Mouse (Mus musculus) kidney, adult 9 months (tissue): ENCODE results near the gene Psme4.

ENCODE experiments used
- DNase-seq: peaks from one replicate; pipeline ENCODE4 v3.0.0; 2022

The Psme4 gene

DNA sequence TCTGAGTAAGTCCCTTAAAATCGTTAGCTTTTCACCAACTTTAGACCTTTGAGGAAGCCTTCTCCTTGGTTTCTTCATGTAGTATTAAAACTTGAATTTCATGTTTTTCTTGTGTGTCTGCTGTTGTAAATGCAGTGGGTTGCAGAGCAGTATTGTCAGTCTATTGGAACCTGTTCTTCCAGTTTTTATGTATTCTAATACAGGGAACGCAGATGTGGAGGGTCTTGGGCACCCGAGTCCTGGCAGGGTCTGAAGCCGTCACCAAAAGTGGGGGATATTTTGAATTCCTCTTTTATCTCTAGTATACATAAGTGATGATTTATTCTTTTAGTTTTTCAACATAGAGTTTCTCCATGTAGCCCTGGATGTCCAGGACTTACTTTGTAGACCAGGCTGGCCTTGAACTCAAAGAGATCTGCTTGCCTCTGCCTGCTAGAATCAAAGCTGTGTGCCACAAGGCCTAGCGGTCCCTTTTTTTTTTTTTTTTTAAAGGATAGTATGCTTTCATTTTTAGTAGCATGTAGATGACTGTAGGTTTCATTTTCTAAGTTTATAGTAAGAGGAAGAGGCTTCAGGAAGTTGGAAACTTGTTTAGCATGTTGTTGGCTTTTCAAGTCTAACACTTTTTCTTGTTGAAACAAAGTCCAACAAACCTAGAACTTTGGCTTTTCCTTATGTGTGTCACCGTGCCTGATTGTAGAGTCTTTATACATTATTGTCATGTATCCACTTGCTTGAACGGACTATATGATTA lies 14.9 kb downstream of the Psme4 start:
- DNase-seq: no peak

DNA sequence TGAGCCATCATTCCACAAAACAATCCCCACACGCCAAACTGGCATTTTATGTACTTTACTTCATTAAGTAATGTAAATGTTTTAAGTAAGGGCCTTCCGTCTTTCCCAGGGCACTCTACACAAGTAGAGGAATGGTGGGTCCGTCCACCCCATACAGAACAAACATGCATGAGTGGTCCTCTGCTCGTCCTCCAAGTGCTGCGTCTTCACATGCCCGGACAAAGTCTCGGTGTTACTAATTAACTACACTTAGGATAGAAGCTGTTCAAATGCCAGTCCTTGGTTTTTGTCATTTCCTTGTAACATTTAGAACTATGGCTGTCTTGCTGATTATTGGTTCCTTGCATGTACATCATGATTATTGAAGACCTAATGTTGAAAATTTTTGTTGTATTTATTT lies 21.2 kb downstream of the Psme4 start:
- peak; percentile 57 for DNase-seq

GRCm38 (mm10) chr11:30793753-30794152 lies 22.2 kb downstream of the Psme4 start:
- no peak for DNase-seq

GRCm38 (mm10) chr11:30797236-30797635 lies 25.7 kb downstream of the Psme4 start:
- DNase-seq: no peak

GRCm38 (mm10) chr11:30799496-30799895 lies 28.0 kb downstream of the Psme4 start:
- peak; percentile 71 for DNase-seq

GRCm38 (mm10) chr11:30800091-30800490 lies 28.6 kb downstream of the Psme4 start:
- DNase-seq: no peak

GRCm38 (mm10) chr11:30802421-30802820 lies 30.9 kb downstream of the Psme4 start:
- no peak for DNase-seq

DNA sequence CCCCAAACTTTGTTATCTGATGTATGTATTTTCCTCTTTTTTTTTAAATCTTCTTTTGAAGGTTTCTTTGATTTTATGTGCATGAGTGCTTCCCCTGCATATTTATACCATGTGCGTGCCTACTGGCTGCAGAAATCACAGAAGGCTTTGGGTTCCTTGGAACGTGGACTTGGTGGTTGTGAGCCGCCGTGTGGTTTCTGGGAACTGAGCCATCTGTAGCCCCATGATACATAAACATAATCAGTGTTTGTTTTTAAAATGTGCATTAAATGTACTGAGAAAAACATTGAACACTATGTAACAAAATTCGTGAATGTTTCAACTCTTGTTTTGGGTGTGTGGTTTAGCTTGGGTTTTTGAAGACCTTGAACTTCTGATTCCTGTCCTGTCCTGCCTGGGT lies 49.6 kb downstream of the Psme4 start:
- DNase-seq: no peak

DNA sequence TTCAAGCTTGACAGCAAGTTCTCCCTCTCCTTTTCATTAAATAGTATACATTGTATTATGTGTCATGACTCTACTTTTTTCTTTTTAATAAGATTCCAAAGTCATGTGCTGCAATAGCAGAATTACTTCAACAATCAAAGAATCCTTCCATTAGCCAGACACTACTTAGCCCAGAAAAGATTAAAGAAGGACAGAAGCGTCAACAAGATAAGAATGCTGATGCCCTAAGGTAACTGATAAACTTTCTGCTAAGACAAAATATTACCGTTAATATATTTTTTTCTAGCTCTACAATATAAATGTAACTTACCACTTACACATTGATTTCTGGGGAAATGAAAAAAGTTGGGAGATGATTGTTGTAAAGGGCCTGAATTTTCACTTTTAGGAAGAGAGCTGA lies 67.3 kb downstream of the Psme4 start:
- no peak for DNase-seq

- DNase-seq: no peak
Measured at GRCm38 (mm10) chr11:30844355-30844754, 72.8 kb downstream of the Psme4 start.

- no peak for DNase-seq
Measured at GRCm38 (mm10) chr11:30872425-30872824, 100.9 kb downstream of the Psme4 start.

GRCm38 (mm10) chr11:30885171-30885871 lies 113.8 kb downstream of the Psme4 start, which contains the start of the genes Gpr75 and Asb3:
TSS of gene Gpr75 (plus strand) at chr11:30885358.
TSS of gene Asb3 (plus strand) at chr11:30885416.
- DNase-seq: peak; percentile 28

DNA sequence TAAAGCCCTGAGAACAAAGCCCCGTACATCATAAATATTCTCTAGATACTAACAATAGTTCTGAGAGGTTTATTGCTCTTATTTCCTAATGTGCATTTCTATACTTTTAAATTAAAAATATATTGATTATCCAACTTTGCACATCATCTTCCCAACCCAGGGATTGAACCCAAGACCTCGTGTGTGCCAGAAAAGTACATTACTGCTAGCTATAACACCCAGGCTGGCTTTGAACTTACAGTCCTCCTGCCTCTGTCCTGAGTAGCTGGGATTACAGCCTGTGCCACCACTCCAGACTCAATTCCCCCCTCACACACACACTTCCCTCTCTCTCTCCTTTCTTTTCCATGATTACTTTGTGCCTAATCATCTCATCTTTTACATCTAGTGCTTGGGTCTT lies 116.6 kb downstream of the Psme4 start:
- no peak for DNase-seq

GRCm38 (mm10) chr11:30896201-30896600 lies 124.7 kb downstream of the Psme4 start:
- DNase-seq: no peak

DNA sequence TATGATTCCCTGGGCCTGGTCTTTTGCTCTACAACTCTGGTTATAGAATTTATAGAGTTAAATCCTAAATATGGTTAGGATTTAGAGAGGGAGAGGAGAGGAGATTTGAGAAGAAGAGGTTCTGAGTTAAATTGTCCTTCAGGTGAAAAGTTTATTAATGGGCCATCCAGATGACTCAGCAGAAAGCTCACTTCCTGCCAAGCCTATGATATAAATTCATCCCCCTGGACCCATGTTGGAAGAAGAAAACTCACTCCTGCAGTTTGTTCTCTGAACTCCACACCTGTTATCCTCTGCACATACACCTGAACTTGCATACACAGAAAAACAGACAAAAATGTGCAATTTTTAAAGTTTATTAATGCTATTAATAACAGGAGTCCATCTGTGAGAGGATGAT lies 127.8 kb downstream of the Psme4 start:
- DNase-seq: no peak

GRCm38 (mm10) chr11:30912311-30912710 lies 140.8 kb downstream of the Psme4 start:
- no peak for DNase-seq

DNA sequence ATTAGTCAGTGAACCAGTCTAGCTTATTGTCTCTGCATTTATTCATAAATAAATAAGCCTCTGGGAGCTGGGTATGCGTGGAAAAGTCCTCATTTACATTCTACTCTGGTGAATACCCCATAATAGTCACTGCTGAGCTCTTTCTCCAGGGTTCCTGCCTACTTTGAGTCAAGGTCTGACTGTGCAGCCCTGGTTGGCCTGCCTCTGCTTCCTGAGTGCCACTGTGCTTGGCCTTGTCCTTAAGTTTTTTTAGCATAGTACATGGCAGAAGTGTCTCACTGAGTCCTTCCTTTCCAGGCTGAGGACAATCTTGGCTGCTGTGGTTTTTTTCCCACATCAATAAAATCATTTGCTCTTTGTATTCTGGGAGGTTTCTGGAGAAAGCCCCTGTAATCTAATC lies 149.1 kb downstream of the Psme4 start:
- DNase-seq: no peak

- no peak for DNase-seq
Measured at GRCm38 (mm10) chr11:30923283-30923682, 151.8 kb downstream of the Psme4 start.

- no peak for DNase-seq
Measured at GRCm38 (mm10) chr11:30928079-30928478, 156.6 kb downstream of the Psme4 start.

DNA sequence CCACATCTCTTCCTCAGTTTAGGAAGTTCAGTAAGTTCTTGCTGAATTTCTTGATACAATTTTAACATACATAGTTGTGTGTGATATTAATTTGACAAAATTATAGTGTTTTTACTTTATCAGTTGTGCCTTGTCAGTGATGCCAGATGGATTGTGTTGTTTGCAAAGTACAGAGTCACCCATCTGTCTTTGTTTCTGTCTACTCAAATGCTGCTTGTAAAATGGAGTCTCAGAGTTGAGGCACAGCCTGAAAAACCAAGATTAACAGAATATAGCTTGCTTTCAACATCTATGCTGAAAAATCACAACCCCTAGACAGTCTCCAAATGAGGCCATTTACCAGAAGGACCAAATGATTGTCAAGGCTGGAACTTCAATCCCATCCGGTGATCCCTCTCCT lies 157.0 kb downstream of the Psme4 start:
- DNase-seq: no peak
